Mouse (Mus musculus): Measurements from ENCODE around the gene Tunar.

GRCm38 (mm10) chr12:105420476-105420875, 86.8 kb downstream of the Tunar start:
- TF ChIP-seq CTCF (IDR thresholded peaks at IDR 0.05; ENCODE audit: borderline replicate concordance, insufficient read depth, low read length) (no peak), POLR2A (IDR thresholded peaks at IDR 0.05; ENCODE audit: low read depth, low read length) (no peak)
